8 mouse cellular contexts compared by ENCODE assay signal in genomic region chr11:117407196-117407595, GRCm38 (mm10).
A peak's percentile ranks its signal among the peaks of the same experiment; 100 is the strongest.
DNase-seq lines count a peak whose midpoint lies in the region; ATAC-seq and TF ChIP-seq lines count a peak whose summit lies in the region.

No protein-coding gene starts in this region.

- TF ChIP-seq CTCF in gastrocnemius, adult 2 months (IDR thresholded peaks at IDR 0.05): no peak
- no peak for TF ChIP-seq CTCF in lung, postnatal 0 days (IDR thresholded peaks at IDR 0.05)
- no peak for TF ChIP-seq CTCF in lung, adult 2 months (IDR thresholded peaks at IDR 0.05; ENCODE audit: insufficient read depth, low read length)

- H3K27ac ChIP-seq in gastrocnemius, adult 2 months: peak overlapping the region; percentile 75
- no peak overlapping the region for H3K27ac ChIP-seq in lung, postnatal 0 days (ENCODE audit: low read length)
- 0 out of 2 replicates have a peak overlapping the region, but pooled peaks have one; percentile 34 for H3K27ac ChIP-seq in limb, embryonic 15.5 days

- peaks cover 11% of the 10 kb centered on the region for H3K27me3 ChIP-seq in lung, postnatal 0 days (replicated peaks; ENCODE audit: insufficient read depth, low read length)
- peaks cover 27% of the 10 kb centered on the region for H3K27me3 ChIP-seq in limb, embryonic 15.5 days

- peaks cover 3% of the 10 kb centered on the region; the same call in 1 of the 2 replicates for H3K4me1 ChIP-seq in lung, postnatal 0 days (ENCODE audit: insufficient read depth, low read depth, low read length)
- H3K4me1 ChIP-seq in lung, adult 2 months (ENCODE audit: control insufficient read depth, insufficient read depth, low read length): peaks cover 2% of the 10 kb centered on the region; the same call in 1 of the 2 replicates
- H3K4me1 ChIP-seq in limb, embryonic 15.5 days: peaks cover 34% of the 10 kb centered on the region

- peak overlapping the region; percentile 59 for H3K4me3 ChIP-seq in gastrocnemius, adult 2 months
- no peak overlapping the region for H3K4me3 ChIP-seq in lung, postnatal 0 days (ENCODE audit: low read depth, low read length)
- H3K4me3 ChIP-seq in lung, adult 2 months (replicated peaks; ENCODE audit: extremely low read depth, low read depth, low read length): no peak overlapping the region
- peak overlapping the region; percentile 29 for H3K4me3 ChIP-seq in limb, embryonic 15.5 days

- ATAC-seq in lung, postnatal 0 days: no peak
- ATAC-seq in limb, embryonic 15.5 days (ENCODE audit: insufficient number of reproducible peaks, low FRiP score, low TSS enrichment, low read depth): no peak

- no peak for DNase-seq in gastrocnemius, adult 2 months
- DNase-seq in gastrocnemius, postnatal 14 days: no peak
- DNase-seq in lung, postnatal 0 days (ENCODE audit: low spot score): no peak
- DNase-seq in lung, adult 2 months: no peak
- DNase-seq in Muller cell, postnatal 12 days (ENCODE audit: inconsistent ontology term): no peak
- no peak for DNase-seq in right cerebral cortex, postnatal 4 days
- DNase-seq in gastrocnemius, postnatal 10 days: no peak

- H3K4me2 ChIP-seq in lung, postnatal 0 days (replicated peaks; ENCODE audit: low read depth, low read length): peak overlapping the region; percentile 32
- peak overlapping the region; percentile 58 for H3K4me2 ChIP-seq in limb, embryonic 15.5 days

- no peak overlapping the region for H3K9ac ChIP-seq in lung, postnatal 0 days (replicated peaks; ENCODE audit: low read depth)
- H3K9ac ChIP-seq in limb, embryonic 15.5 days: no peak overlapping the region

- no peaks in the 10 kb centered on the region for H3K9me3 ChIP-seq in lung, postnatal 0 days (ENCODE audit: low read length)
- H3K9me3 ChIP-seq in limb, embryonic 15.5 days: no peaks in the 10 kb centered on the region

- TF ChIP-seq POLR2A in lung, adult 2 months (IDR thresholded peaks at IDR 0.05; ENCODE audit: borderline replicate concordance, extremely low read depth, low read depth, low read length): no peak

- WGBS in lung, postnatal 0 days: 28% methylated on average over 4 of the region's 4 CpGs
- 29% methylated on average over 4 of the region's 4 CpGs for WGBS in lung, adult 2 months
- 21% methylated on average over 4 of the region's 4 CpGs for WGBS in limb, embryonic 15.5 days

- intact Hi-C loops in gastrocnemius, adult 2 months (cut with DNase I): no loop called here
- intact Hi-C loops in gastrocnemius, postnatal 14 days (cut with DNase I; ENCODE audit: low total_unique reads): no loop called here

- TF ChIP-seq EP300 in lung, postnatal 0 days (IDR thresholded peaks at IDR 0.05): no peak

- no peaks in the 10 kb centered on the region for H3K36me3 ChIP-seq in lung, postnatal 0 days (ENCODE audit: insufficient read depth, low read length)
- no peaks in the 10 kb centered on the region for H3K36me3 ChIP-seq in limb, embryonic 15.5 days

Comparison
In these comparisons a context has a peak if more than half of its experiments do, and no peak if none do; other contexts are left out.
1. H3K4me3 ChIP-seq: peak in gastrocnemius, adult 2 months (single experiment) and limb, embryonic 15.5 days (single experiment); none in lung, postnatal 0 days (single experiment) and lung, adult 2 months (single experiment).